Comparison of ENCODE assay signal across 23 mouse cellular contexts in the genomic region with DNA sequence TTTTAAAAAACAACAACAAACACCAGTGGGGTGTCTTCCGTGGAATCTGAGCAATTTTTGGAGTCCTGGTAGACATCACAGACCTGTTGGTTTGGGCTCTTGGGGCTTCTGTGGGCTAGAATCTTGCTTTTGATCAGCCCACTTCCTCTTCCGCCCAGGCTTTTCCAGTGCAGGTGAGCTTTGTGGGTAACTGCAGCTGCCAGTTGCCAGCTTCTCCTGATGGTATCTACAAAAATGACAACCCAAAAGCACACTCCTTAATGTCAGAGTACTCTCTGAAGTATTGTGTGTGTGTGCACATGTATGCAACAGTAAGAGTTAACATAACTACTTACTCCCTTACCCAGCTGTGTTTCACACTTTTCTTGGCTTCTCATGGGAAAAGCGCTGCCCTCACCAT. TPM values are rescaled to one million over a fixed set of nuclear protein-coding genes. Genes with fewer than 3 reads are reported as not detected.
A peak's percentile ranks its signal among the peaks of the same experiment; 100 is the strongest.
DNase-seq lines count a peak whose midpoint lies in the region; ATAC-seq and TF ChIP-seq lines count a peak whose summit lies in the region.
"Had no signal": no experiment of that assay in that cellular context is flagged by ENCODE, and none has a peak within 500 bp of the region (broad histone marks: within the 10 kb centered on the region; RNA-seq: fewer than 3 reads in every experiment).

No protein-coding gene starts in this region.

- no peak for TF ChIP-seq CTCF in spleen, adult 2 months (IDR thresholded peaks at IDR 0.05; ENCODE audit: extremely low read depth, insufficient read depth, insufficient read length, insufficient replicate concordance)
- TF ChIP-seq CTCF in thymus, adult 2 months (IDR thresholded peaks at IDR 0.05; ENCODE audit: borderline replicate concordance, control insufficient read depth, extremely low read depth, insufficient read depth, low read length, poor library complexity): no peak

- no peak overlapping the region for H3K9ac ChIP-seq in midbrain, embryonic 15.5 days
- H3K9ac ChIP-seq: forebrain, embryonic 13.5 days; hindbrain, embryonic 12.5 days; intestine, embryonic 15.5 days had no signal

- peak; percentile 31 to 35 for DNase-seq in spleen, adult 2 months (ENCODE audit: low read depth in 1 of 2, low spot score in 2 of 2)
- no peak for DNase-seq in spleen, adult 12 weeks (ENCODE audit: low spot score)
- DNase-seq in thymus, adult 2 months: peak; percentile 88
- DNase-seq in neural tube, embryonic 10.5 days (ENCODE audit: extremely low spot score, low spot score): no peak
- no peak for DNase-seq in heart, adult 11 months
- DNase-seq in ovary, postnatal 14 days (ENCODE audit: low spot score): no peak
- DNase-seq: cerebellum, adult 2 months; gastrocnemius, postnatal 14 days; heart, postnatal 10 days; kidney, postnatal 36 days; left cerebral cortex, postnatal 4 days; liver; lung, postnatal 14 days; retina, postnatal 1 day; right cerebral cortex, postnatal 4 days had no signal

- ATAC-seq in activated CD4-positive, CD25-positive, alpha-beta regulatory T cell, adult 4 months: peak; percentile 95
- no peak for ATAC-seq in midbrain, embryonic 15.5 days (replicated peaks)
- ATAC-seq: forebrain, embryonic 13.5 days; intestine, embryonic 15.5 days; midbrain, embryonic 16.5 days had no signal

- peaks cover 2% of the 10 kb centered on the region; the same call in 1 of the 2 replicates for H3K4me1 ChIP-seq in spleen, adult 2 months (ENCODE audit: control insufficient read depth, insufficient read depth, insufficient read length)
- peaks cover 42% of the 10 kb centered on the region for H3K4me1 ChIP-seq in thymus, adult 2 months (replicated peaks; ENCODE audit: control insufficient read depth, insufficient read depth, low read length)
- H3K4me1 ChIP-seq in midbrain, embryonic 15.5 days: no peaks in the 10 kb centered on the region
- H3K4me1 ChIP-seq: forebrain, embryonic 13.5 days; hindbrain, embryonic 12.5 days; intestine, embryonic 15.5 days had no signal

- WGBS in spleen, adult 2 months: 43% methylated on average over 3 of the region's 3 CpGs
- 8% methylated on average over 3 of the region's 3 CpGs for WGBS in thymus, adult 2 months
- whole genome bisulfite sequencing in midbrain, embryonic 15.5 days: 95% methylated on average over 3 of the region's 3 CpGs

- no peak overlapping the region for H3K4me2 ChIP-seq in midbrain, embryonic 15.5 days
- H3K4me2 ChIP-seq: forebrain, embryonic 13.5 days; hindbrain, embryonic 12.5 days; intestine, embryonic 15.5 days had no signal

- no peaks in the 10 kb centered on the region for H3K9me3 ChIP-seq in midbrain, embryonic 15.5 days
- H3K9me3 ChIP-seq: forebrain, embryonic 13.5 days; intestine, embryonic 15.5 days had no signal

- H3K36me3 ChIP-seq in spleen, adult 2 months (ENCODE audit: control insufficient read depth, insufficient read depth, low read length): peaks cover 4% of the 10 kb centered on the region
- 0 out of 2 replicates have a peak, but pooled peaks cover 3% of the 10 kb centered on the region for H3K36me3 ChIP-seq in thymus, adult 2 months (ENCODE audit: control insufficient read depth, insufficient read depth, low read length)
- H3K36me3 ChIP-seq in midbrain, embryonic 15.5 days (replicated peaks): peaks cover 6% of the 10 kb centered on the region; the same call in 1 of the 2 replicates

- no peak overlapping the region for H3K27ac ChIP-seq in spleen, adult 2 months (ENCODE audit: insufficient read depth, low read length)
- peak overlapping the region; percentile 99 for H3K27ac ChIP-seq in thymus, adult 2 months (ENCODE audit: control insufficient read depth, insufficient read depth, low read length)
- no peak overlapping the region for H3K27ac ChIP-seq in midbrain, embryonic 15.5 days
- H3K27ac ChIP-seq: forebrain, embryonic 13.5 days; hindbrain, embryonic 12.5 days; intestine, embryonic 15.5 days had no signal

- H3K27me3 ChIP-seq in spleen, adult 2 months (ENCODE audit: control insufficient read depth, insufficient read depth, low read length): no peaks in the 10 kb centered on the region
- H3K27me3 ChIP-seq in thymus, adult 2 months (ENCODE audit: control insufficient read depth, insufficient read depth, low read length): no peaks in the 10 kb centered on the region
- no peaks in the 10 kb centered on the region for H3K27me3 ChIP-seq in midbrain, embryonic 15.5 days (replicated peaks)
- H3K27me3 ChIP-seq: forebrain, embryonic 13.5 days; hindbrain, embryonic 12.5 days; intestine, embryonic 15.5 days had no signal

- TF ChIP-seq POLR2A in spleen, adult 2 months (IDR thresholded peaks at IDR 0.05; ENCODE audit: low read depth, low read length): no peak
- TF ChIP-seq POLR2A in thymus, adult 2 months (IDR thresholded peaks at IDR 0.05; ENCODE audit: control insufficient read depth, extremely low read depth, insufficient read depth, low read length, poor library complexity): no peak

- no peak overlapping the region for H3K4me3 ChIP-seq in spleen, adult 2 months (ENCODE audit: extremely low read depth, insufficient read depth, insufficient read length)
- H3K4me3 ChIP-seq in thymus, adult 2 months (ENCODE audit: control insufficient read depth, insufficient read depth, low read length): no peak overlapping the region
- no peak overlapping the region for H3K4me3 ChIP-seq in midbrain, embryonic 15.5 days
- H3K4me3 ChIP-seq: forebrain, embryonic 13.5 days; hindbrain, embryonic 12.5 days; intestine, embryonic 15.5 days had no signal

RNA-seq across cellular contexts. Expression of gene Tmem274, which starts 7.6 kb away (rescaled TPM):
- not detected in 2 replicates for polyA plus RNA-seq in spleen, adult 2 months (2012; rRNA removed)
- polyA plus RNA-seq in activated CD4-positive, CD25-positive, alpha-beta regulatory T cell, adult 4 months (2017; shearing (Covaris generic)): under 1 TPM in 1 of 2 experiments, not detected in 1; 0.74 TPM
- not detected in 2 replicates for polyA plus RNA-seq in thymus, adult 2 months (2012; rRNA removed)
- not detected in 2 replicates for polyA plus RNA-seq in midbrain, embryonic 15.5 days (2015; fragmentation: Nextera tagmentation; extraction: Ambion mirVana)
- polyA plus RNA-seq: embryonic facial prominence, embryonic 11.5 days; intestine, embryonic 15.5 days; midbrain, embryonic 16.5 days; stomach, embryonic 14.5 days had no signal

RNA-seq across cellular contexts. Expression of gene Rbp7, which starts 14.8 kb away (rescaled TPM):
- polyA plus RNA-seq in spleen, adult 2 months (2012; rRNA removed): not detected in 2 replicates
- polyA plus RNA-seq in activated CD4-positive, CD25-positive, alpha-beta regulatory T cell, adult 4 months (2017; shearing (Covaris generic)): not detected
- 0.59 and 1.2 TPM in 2 replicates for polyA plus RNA-seq in thymus, adult 2 months (2012; rRNA removed)
- 0.99 TPM in 1 of 2 replicates, not detected in the other for polyA plus RNA-seq in midbrain, embryonic 15.5 days (2015; fragmentation: Nextera tagmentation; extraction: Ambion mirVana)
- polyA plus RNA-seq: embryonic facial prominence, embryonic 11.5 days; forebrain, embryonic 13.5 days; hindbrain, embryonic 12.5 days had no signal

RNA-seq across cellular contexts. Expression of gene Nmnat1, which starts 15.4 kb away (rescaled TPM):
- 3.4 and 4.2 TPM in 2 replicates for polyA plus RNA-seq in spleen, adult 2 months (2012; rRNA removed)
- 1 to 10 TPM; 8.1 to 8.6 TPM for polyA plus RNA-seq in activated CD4-positive, CD25-positive, alpha-beta regulatory T cell, adult 4 months (2017; shearing (Covaris generic))
- 21.6 and 22.9 TPM in 2 replicates for polyA plus RNA-seq in thymus, adult 2 months (2012; rRNA removed)
- 7.2 and 7.9 TPM in 2 replicates for polyA plus RNA-seq in midbrain, embryonic 15.5 days (2015; fragmentation: Nextera tagmentation; extraction: Ambion mirVana)

RNA-seq across cellular contexts. Expression of gene Lzic, which starts 15.5 kb away (rescaled TPM):
- polyA plus RNA-seq in spleen, adult 2 months (2012; rRNA removed): 8.0 and 8.5 TPM in 2 replicates
- polyA plus RNA-seq in activated CD4-positive, CD25-positive, alpha-beta regulatory T cell, adult 4 months (2017; shearing (Covaris generic)): 10 to 100 TPM; 26.0 to 30.0 TPM
- 29.0 and 30.3 TPM in 2 replicates for polyA plus RNA-seq in thymus, adult 2 months (2012; rRNA removed)
- polyA plus RNA-seq in midbrain, embryonic 15.5 days (2015; fragmentation: Nextera tagmentation; extraction: Ambion mirVana): 36.6 and 39.9 TPM in 2 replicates

RNA-seq across cellular contexts. Expression of gene Ube4b, which starts 43.0 kb away (rescaled TPM):
- polyA plus RNA-seq in spleen, adult 2 months (2012; rRNA removed): 36.6 and 46.2 TPM in 2 replicates
- 10 to 100 TPM; 15.4 to 21.1 TPM for polyA plus RNA-seq in activated CD4-positive, CD25-positive, alpha-beta regulatory T cell, adult 4 months (2017; shearing (Covaris generic))
- 110 and 148 TPM in 2 replicates for polyA plus RNA-seq in thymus, adult 2 months (2012; rRNA removed)
- 58.7 and 64.5 TPM in 2 replicates for polyA plus RNA-seq in midbrain, embryonic 15.5 days (2015; fragmentation: Nextera tagmentation; extraction: Ambion mirVana)

Comparison
In these comparisons a context has a peak if more than half of its experiments do, and no peak if none do; other contexts are left out.
1. DNase-seq: peak in spleen, adult 2 months (2 of 2) and thymus, adult 2 months (single experiment); none in spleen, adult 12 weeks (single experiment), neural tube, embryonic 10.5 days (single experiment), heart, adult 11 months (single experiment) and ovary, postnatal 14 days (single experiment).